Mouse (Mus musculus) leukemia stem cell, adult 10-12 weeks (primary cell): Measurements from ENCODE around the gene Eif5a2. TPM values are rescaled to one million over a fixed set of nuclear protein-coding genes. Genes with fewer than 3 reads are reported as not detected.

Experiments used
- polyA plus RNA-seq: library from polyadenylated mRNA; stranded (reverse); fragments of >175 nt; gene quantifications from 2 replicates; pipeline ENCODE4 v1.2.3, GENCODE M21; 2012; ENCODE audit warnings: low replicate concordance

Gene Eif5a2
- 0.82 and 1.9 TPM in 2 replicates for polyA plus RNA-seq

GRCm38 (mm10) chr3:28780994-28781393, at the start of gene Eif5a2:
Eif5a2 (plus strand) TSS chr3:28781276.

GRCm38 (mm10) chr3:28805301-28806097, 24.4 kb downstream of the Eif5a2 start, which contains the start of gene Rpl22l1:
Rpl22l1 (plus strand) TSS chr3:28805436.

Other genes starting within 250 kb of the Eif5a2 start
- gene Slc2a2, start 83.4 kb upstream of the Eif5a2 start, polyA plus RNA-seq: not detected in 2 replicates
- gene Rpl22l1, start 24.2 kb downstream of the Eif5a2 start, polyA plus RNA-seq: 4.6 and 26.1 TPM in 2 replicates
- gene Gm1527, start 111.3 kb downstream of the Eif5a2 start, polyA plus RNA-seq: 0.10 TPM in 1 of 2 replicates, not detected in the other